Mouse (Mus musculus) lung, embryonic 15.5 days (tissue): ENCODE results near the gene Rora. TPM values are rescaled to one million over a fixed set of nuclear protein-coding genes. Genes with fewer than 3 reads are reported as not detected.

Source experiments
- ATAC-seq: fragments of 200-750 bp; cut with Nextera tagmentation; 2 replicates; pipeline ENCODE4 v1.8.0; 2017; ENCODE audit warnings: moderate number of reproducible peaks, borderline replicate concordance; ENCODE audit not compliant: low FRiP score, low TSS enrichment; ENCODE audit errors: extremely low read depth
- H3K27ac ChIP-seq: fragments of 300-500 bp; sonication (generic); 2 replicates; pipeline ENCODE4 v1.5.1; 2015; ENCODE audit warnings: moderate library complexity, mild to moderate bottlenecking, inconsistent platforms
- H3K27me3 ChIP-seq: fragments of 300-500 bp; sonication (generic); 2 replicates; pipeline ENCODE4 v1.6.1; 2015; ENCODE audit warnings: inconsistent platforms
- H3K36me3 ChIP-seq: fragments of 300-500 bp; sonication (generic); 2 replicates; pipeline ENCODE4 v1.6.1; 2015; ENCODE audit warnings: inconsistent platforms
- H3K4me1 ChIP-seq: fragments of 300-500 bp; sonication (generic); 2 replicates; pipeline ENCODE4 v1.6.1; 2015; ENCODE audit warnings: inconsistent platforms
- H3K4me2 ChIP-seq: fragments of 300-500 bp; sonication (generic); 2 replicates; pipeline ENCODE4 v1.6.1; 2015; ENCODE audit warnings: inconsistent platforms, mild to moderate bottlenecking, moderate library complexity
- H3K4me3 ChIP-seq: fragments of 300-500 bp; sonication (generic); 2 replicates; pipeline ENCODE4 v1.5.1; 2015; ENCODE audit warnings: mild to moderate bottlenecking, inconsistent platforms
- H3K9ac ChIP-seq: fragments of 300-500 bp; sonication (generic); 2 replicates; pipeline ENCODE4 v1.6.1; 2015; ENCODE audit warnings: inconsistent platforms
- H3K9me3 ChIP-seq: fragments of 300-500 bp; sonication (generic); 2 replicates; pipeline ENCODE4 v1.6.1; 2016; ENCODE audit warnings: inconsistent platforms
- WGBS: fragments of 180-500 bp; shearing (Covaris S2); methylation state at CpG from one replicate; pipeline ENCODE4 v1.1.7; 2015; 5-methylcytosine and 5-hydroxymethylcytosine counted together
- polyA plus RNA-seq: library from polyadenylated mRNA; unstranded; fragments of >200 nt; fragmentation: Nextera tagmentation; extraction: Ambion mirVana; gene quantifications from 2 replicates; pipeline ENCODE4 v1.2.1, GENCODE M21; 2015

The Rora gene
- polyA plus RNA-seq, 1 experiment from 2014 or later = 6.9 TPM

DNA sequence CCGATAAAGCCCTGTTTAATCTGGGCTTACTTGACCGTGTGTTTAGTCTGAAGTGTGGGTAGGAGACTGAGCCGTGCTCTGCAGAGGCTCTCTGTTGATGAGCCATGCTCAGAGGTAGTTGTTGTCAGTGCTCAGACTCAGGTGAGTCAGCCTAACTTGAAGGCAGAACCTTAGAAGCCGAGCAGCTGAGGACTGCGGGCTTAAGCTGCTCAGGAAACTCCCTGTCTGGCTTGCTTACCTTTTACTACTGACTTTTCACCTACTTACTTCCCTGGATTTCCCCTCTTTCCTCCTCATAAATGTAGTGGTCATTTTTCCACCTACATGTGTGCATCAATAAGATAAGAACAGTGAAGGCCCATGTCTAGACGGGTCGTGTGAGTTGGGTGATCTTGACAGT lies 318.7 kb downstream of the Rora start:
- WGBS = 65% methylated on average over 7 of the region's 7 CpGs
- Histone ChIP-seq H3K27ac (no peak overlapping the region), H3K4me2 (no peak overlapping the region), H3K4me3 (no peak overlapping the region), H3K9me3 (no peaks in the 10 kb centered on the region), H3K27me3 (no peaks in the 10 kb centered on the region), H3K9ac (no peak overlapping the region), H3K36me3 (no peaks in the 10 kb centered on the region), H3K4me1 (no peaks in the 10 kb centered on the region)
- no peak for ATAC-seq

DNA sequence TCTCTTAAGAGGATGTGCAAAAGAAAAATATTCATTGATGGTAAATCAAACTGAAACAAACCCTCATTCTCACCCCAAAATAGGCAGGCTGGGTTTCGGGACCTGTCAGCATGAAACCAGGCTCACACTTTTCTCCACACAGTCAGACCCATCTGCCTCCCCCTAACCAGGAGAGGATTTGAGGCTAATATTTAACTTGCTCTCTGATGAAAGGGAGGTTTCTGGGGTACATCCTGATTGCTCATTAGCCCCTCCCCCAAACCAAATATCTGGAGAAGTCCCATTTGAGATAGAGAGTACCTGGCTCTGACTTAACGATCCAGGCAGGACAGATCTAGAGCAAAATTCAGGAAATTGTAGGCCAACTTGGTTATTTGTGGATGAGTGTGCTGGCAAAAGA lies 320.9 kb downstream of the Rora start:
- Histone ChIP-seq H3K36me3 (no peaks in the 10 kb centered on the region), H3K4me3 (no peak overlapping the region), H3K9ac (no peak overlapping the region), H3K4me2 (no peak overlapping the region), H3K27me3 (no peaks in the 10 kb centered on the region), H3K27ac (no peak overlapping the region), H3K9me3 (no peaks in the 10 kb centered on the region), H3K4me1 (no peaks in the 10 kb centered on the region)
- ATAC-seq = no peak
- WGBS = 55% methylated on average over 2 of the region's 2 CpGs

GRCm38 (mm10) chr9:68976136-68976535 lies 322.6 kb downstream of the Rora start:
- H3K9ac ChIP-seq = no peak overlapping the region
- H3K4me3 ChIP-seq = no peak overlapping the region
- H3K4me2 ChIP-seq = no peak overlapping the region
- H3K36me3 ChIP-seq = no peaks in the 10 kb centered on the region
- H3K9me3 ChIP-seq = no peaks in the 10 kb centered on the region
- no peaks in the 10 kb centered on the region for H3K4me1 ChIP-seq
- H3K27ac ChIP-seq = no peak overlapping the region
- 78% methylated on average over 5 of the region's 5 CpGs for WGBS
- no peaks in the 10 kb centered on the region for H3K27me3 ChIP-seq
- ATAC-seq = no peak

GRCm38 (mm10) chr9:68976851-68977250 lies 323.3 kb downstream of the Rora start:
- Histone ChIP-seq H3K27me3 (no peaks in the 10 kb centered on the region), H3K4me2 (no peak overlapping the region), H3K9me3 (no peaks in the 10 kb centered on the region), H3K4me1 (no peaks in the 10 kb centered on the region), H3K27ac (no peak overlapping the region), H3K36me3 (no peaks in the 10 kb centered on the region), H3K9ac (no peak overlapping the region), H3K4me3 (no peak overlapping the region)
- WGBS = 55% methylated on average over 4 of the region's 4 CpGs
- no peak for ATAC-seq

GRCm38 (mm10) chr9:68978656-68979055 lies 325.1 kb downstream of the Rora start:
- Histone ChIP-seq H3K4me1 (no peaks in the 10 kb centered on the region), H3K9me3 (no peaks in the 10 kb centered on the region), H3K27me3 (no peaks in the 10 kb centered on the region), H3K4me2 (no peak overlapping the region), H3K27ac (no peak overlapping the region), H3K9ac (no peak overlapping the region), H3K36me3 (no peaks in the 10 kb centered on the region), H3K4me3 (no peak overlapping the region)
- WGBS = 70% methylated on average over 4 of the region's 4 CpGs
- ATAC-seq = no peak

- no peak overlapping the region for H3K9ac ChIP-seq
- H3K4me3 ChIP-seq = no peak overlapping the region
- H3K4me1 ChIP-seq = no peaks in the 10 kb centered on the region
- H3K36me3 ChIP-seq = no peaks in the 10 kb centered on the region
- H3K27me3 ChIP-seq = no peaks in the 10 kb centered on the region
- ATAC-seq = no peak
- no peak overlapping the region for H3K4me2 ChIP-seq
- no peaks in the 10 kb centered on the region for H3K9me3 ChIP-seq
- WGBS = 70% methylated on average over 4 of the region's 4 CpGs
- H3K27ac ChIP-seq = no peak overlapping the region
Observed at GRCm38 (mm10) chr9:68980041-68980440, 326.5 kb downstream of the Rora start.

DNA sequence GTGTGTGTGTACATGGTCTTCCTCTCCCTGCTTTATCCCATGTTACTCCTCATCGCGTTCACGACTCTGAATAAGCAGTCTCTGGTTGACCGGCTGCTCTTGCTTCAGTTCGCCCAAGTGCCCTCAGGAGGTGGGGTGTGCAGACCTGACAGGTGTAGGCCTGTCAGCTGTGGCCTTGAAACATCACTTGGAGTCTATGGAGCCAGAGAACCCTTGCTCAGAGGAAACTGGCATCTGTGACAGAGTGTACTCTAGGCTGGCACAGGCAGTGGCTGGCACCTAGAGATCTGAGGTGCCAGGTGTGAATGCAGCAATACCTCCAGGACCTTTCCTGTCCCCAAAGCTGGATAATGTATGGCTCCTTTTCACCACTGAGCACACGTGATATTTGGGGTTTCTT lies 331.5 kb downstream of the Rora start:
- H3K27me3 ChIP-seq = no peaks in the 10 kb centered on the region
- no peaks in the 10 kb centered on the region for H3K36me3 ChIP-seq
- no peak for ATAC-seq
- H3K4me2 ChIP-seq = no peak overlapping the region
- WGBS = 87% methylated on average over 6 of the region's 6 CpGs
- H3K9me3 ChIP-seq = no peaks in the 10 kb centered on the region
- H3K27ac ChIP-seq = no peak overlapping the region
- no peak overlapping the region for H3K9ac ChIP-seq
- H3K4me1 ChIP-seq = 0 out of 2 replicates have a peak, but pooled peaks cover 8% of the 10 kb centered on the region
- H3K4me3 ChIP-seq = no peak overlapping the region

GRCm38 (mm10) chr9:68985796-68986195 lies 332.2 kb downstream of the Rora start:
- Histone ChIP-seq H3K9ac (no peak overlapping the region), H3K36me3 (no peaks in the 10 kb centered on the region), H3K4me2 (no peak overlapping the region), H3K27ac (no peak overlapping the region), H3K9me3 (no peaks in the 10 kb centered on the region), H3K4me1 (0 out of 2 replicates have a peak, but pooled peaks cover 8% of the 10 kb centered on the region), H3K4me3 (no peak overlapping the region), H3K27me3 (no peaks in the 10 kb centered on the region)
- no peak for ATAC-seq
- WGBS = 77% methylated on average over 3 of the region's 3 CpGs

DNA sequence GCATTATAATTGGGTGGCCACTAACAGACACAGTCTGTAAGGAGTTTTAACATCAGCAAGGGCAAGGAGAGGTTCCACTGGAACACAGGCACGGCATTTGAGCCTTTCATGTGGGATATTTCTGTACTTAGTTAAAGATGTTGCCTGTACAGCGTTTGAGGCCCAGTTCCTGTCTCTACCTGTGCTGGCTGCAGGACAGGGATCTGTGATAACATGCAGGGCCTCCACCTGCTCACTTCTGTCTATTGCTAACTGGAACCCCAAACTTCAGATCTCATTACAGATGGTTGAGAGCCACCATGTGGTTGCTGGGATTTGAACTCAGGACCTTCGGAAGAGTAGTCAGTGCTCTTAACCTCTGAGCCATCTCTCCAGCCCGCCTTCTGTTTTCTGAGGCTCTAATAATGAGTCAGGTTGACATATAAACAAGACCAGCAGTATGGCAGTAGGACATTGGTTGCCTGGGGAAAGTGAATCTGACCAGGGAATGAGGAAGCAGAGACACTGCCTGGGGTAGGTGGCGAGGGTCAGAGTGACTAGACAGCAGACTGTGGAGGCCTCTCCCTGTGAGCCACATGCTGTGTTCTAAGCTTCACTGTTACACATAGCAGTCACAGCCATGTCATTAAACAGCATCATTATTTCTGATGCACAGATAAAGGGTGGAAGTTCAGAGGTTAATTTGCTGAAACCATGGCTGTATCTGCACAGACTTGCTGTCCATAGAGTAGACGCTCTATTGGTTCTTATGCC lies 333.9 kb downstream of the Rora start:
- 0 out of 2 replicates have a peak, but pooled peaks cover 8% of the 10 kb centered on the region for H3K4me1 ChIP-seq
- no peak overlapping the region for H3K27ac ChIP-seq
- H3K9ac ChIP-seq = no peak overlapping the region
- no peak overlapping the region for H3K4me3 ChIP-seq
- ATAC-seq = no peak
- H3K27me3 ChIP-seq = no peaks in the 10 kb centered on the region
- no peak overlapping the region for H3K4me2 ChIP-seq
- no peaks in the 10 kb centered on the region for H3K9me3 ChIP-seq
- H3K36me3 ChIP-seq = no peaks in the 10 kb centered on the region
- WGBS = 85% methylated on average over 6 of the region's 6 CpGs

DNA sequence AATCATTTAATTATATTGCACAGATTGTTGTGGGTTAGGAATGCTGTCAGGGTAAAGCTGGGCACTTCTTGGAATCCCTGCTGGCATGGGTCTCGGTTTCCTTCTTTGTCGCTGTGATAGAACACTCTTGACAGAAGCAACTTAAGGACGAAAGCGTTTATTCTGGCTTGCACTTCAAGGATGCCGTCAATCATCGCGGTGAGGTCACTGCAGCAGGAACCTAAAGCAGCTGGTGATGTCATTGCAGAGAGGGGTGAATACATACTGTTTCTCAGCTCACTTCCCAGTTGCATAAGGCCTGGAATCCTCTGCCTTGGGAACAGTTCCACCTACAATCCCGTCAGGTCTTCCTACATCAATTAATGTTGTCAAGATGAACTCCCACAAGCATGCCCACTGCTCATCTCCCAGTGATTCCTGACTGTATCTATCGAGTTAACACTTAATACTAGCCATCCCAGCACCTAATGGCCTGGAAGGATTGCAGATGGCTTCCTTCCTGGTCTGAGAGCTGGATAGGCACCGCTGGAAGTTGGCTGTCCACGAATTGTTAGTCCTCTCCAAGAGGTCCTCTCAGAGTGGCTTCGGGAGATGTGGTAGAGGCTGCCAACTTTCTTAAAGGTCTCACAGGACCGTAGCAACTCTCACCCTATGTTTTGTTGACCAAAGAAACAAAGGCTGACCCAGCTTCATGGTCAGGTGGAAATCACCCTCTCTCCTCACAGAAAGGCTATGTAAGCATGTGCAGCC lies 334.8 kb downstream of the Rora start:
- Histone ChIP-seq H3K9me3 (no peaks in the 10 kb centered on the region), H3K4me2 (no peak overlapping the region), H3K27ac (no peak overlapping the region), H3K27me3 (no peaks in the 10 kb centered on the region), H3K4me1 (0 out of 2 replicates have a peak, but pooled peaks cover 8% of the 10 kb centered on the region), H3K36me3 (no peaks in the 10 kb centered on the region), H3K9ac (no peak overlapping the region), H3K4me3 (no peak overlapping the region)
- 58% methylated on average over 13 of the region's 13 CpGs for WGBS
- no peak for ATAC-seq

GRCm38 (mm10) chr9:68989885-68990449 lies 336.4 kb downstream of the Rora start:
- ATAC-seq = no peak
- Histone ChIP-seq H3K36me3 (no peaks in the 10 kb centered on the region), H3K27me3 (no peaks in the 10 kb centered on the region), H3K27ac (no peak overlapping the region), H3K4me3 (no peak overlapping the region), H3K4me2 (no peak overlapping the region), H3K9me3 (no peaks in the 10 kb centered on the region), H3K4me1 (0 out of 2 replicates have a peak, but pooled peaks cover 8% of the 10 kb centered on the region), H3K9ac (no peak overlapping the region)
- WGBS = 64% methylated on average over 7 of the region's 7 CpGs

DNA sequence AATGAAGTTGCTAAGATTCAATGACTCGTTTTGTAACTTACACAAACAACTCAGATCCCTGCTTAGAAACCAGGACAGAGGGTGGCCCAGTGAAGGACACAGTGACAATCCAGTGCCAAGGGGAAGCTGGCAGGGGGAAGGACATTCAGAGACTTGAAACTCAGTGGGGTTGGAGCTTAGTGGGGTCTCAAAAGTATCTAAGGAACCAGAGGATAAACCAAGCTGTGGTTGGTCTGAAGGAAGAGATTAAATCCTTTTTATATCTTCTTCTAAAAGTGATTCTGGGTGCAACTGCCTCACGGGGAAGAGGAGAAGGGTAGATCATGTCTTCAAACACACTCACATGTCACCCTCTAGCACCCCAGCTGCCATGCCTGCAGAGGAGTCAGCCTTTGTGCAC lies 340.3 kb downstream of the Rora start:
- H3K9me3 ChIP-seq = 0 out of 2 replicates have a peak, but pooled peaks cover 5% of the 10 kb centered on the region
- no peak overlapping the region for H3K4me3 ChIP-seq
- H3K36me3 ChIP-seq = no peaks in the 10 kb centered on the region
- 61% methylated on average over 2 of the region's 2 CpGs for WGBS
- no peak for ATAC-seq
- 0 out of 2 replicates have a peak, but pooled peaks cover 2% of the 10 kb centered on the region for H3K4me1 ChIP-seq
- H3K27me3 ChIP-seq = no peaks in the 10 kb centered on the region
- no peak overlapping the region for H3K27ac ChIP-seq
- no peak overlapping the region for H3K9ac ChIP-seq
- H3K4me2 ChIP-seq = no peak overlapping the region
